Mouse (Mus musculus): ENCODE measurements around the gene Mfn2.

GRCm38 (mm10) chr4:147920973-147921372 lies 16.5 kb upstream of the Mfn2 start:
- no peak for TF ChIP-seq GATA1 (IDR thresholded peaks at IDR 0.05; ENCODE audit: borderline replicate concordance, low read length)
- TF ChIP-seq FLI1 (IDR thresholded peaks at IDR 0.05; ENCODE audit: low read length) = no peak

All from megakaryocyte, embryonic 14.5 days (primary cell).